Mouse (Mus musculus): ENCODE results near the gene 1700074P13Rik. TPM values are rescaled to one million over a fixed set of nuclear protein-coding genes. Genes with fewer than 3 reads are reported as not detected.
"Not testable (repeated sequence)": the region's sequence is repeated elsewhere in the genome, so short reads cannot be mapped to it uniquely, and the experiment has no call there.

1700074P13Rik gene
- not detected in 2 replicates for polyA plus RNA-seq (2016; fragmentation: Nextera tagmentation; extraction: Ambion mirVana)

- Histone ChIP-seq H3K36me3 (no peaks in the 10 kb centered on the region), H3K9me3 (replicated peaks) (no peaks in the 10 kb centered on the region), H3K4me1 (replicated peaks) (no peaks in the 10 kb centered on the region), H3K4me3 (no peak within 1 kb of the TSS), H3K27ac (ENCODE audit: poor library complexity, severe bottlenecking) (no peak within 1 kb of the TSS), H3K9ac (no peak within 1 kb of the TSS), H3K4me2 (no peak within 1 kb of the TSS), H3K27me3 (replicated peaks) (no peaks in the 10 kb centered on the region)
- ATAC-seq (ENCODE audit: insufficient number of reproducible peaks, low FRiP score), result no peak
- WGBS, result 88% methylated on average over 10 of the region's 10 CpGs
Observed at GRCm38 (mm10) chr6:40940457-40940856, at the start of gene 1700074P13Rik. TSS of gene 1700074P13Rik (minus strand) at chr6:40940557.

- not testable (repeated sequence) for H3K9ac ChIP-seq
Observed at GRCm38 (mm10) chr6:40964454-40964853, 24.1 kb upstream of the 1700074P13Rik start, which contains the start of gene 1810009J06Rik. TSS of gene 1810009J06Rik (plus strand) at chr6:40964754.

GRCm38 (mm10) chr6:40953716-40954115 lies 13.4 kb upstream of the 1700074P13Rik start:
- Histone ChIP-seq H3K4me3 (no peak overlapping the region), H3K4me1 (replicated peaks) (no peaks in the 10 kb centered on the region), H3K36me3 (no peaks in the 10 kb centered on the region), H3K4me2 (no peak overlapping the region), H3K27me3 (replicated peaks) (no peaks in the 10 kb centered on the region), H3K9ac (no peak overlapping the region), H3K27ac (ENCODE audit: poor library complexity, severe bottlenecking) (no peak overlapping the region), H3K9me3 (replicated peaks) (peaks cover 3% of the 10 kb centered on the region)
- WGBS, result 40% methylated on average over 2 of the region's 2 CpGs
- no peak for ATAC-seq (ENCODE audit: insufficient number of reproducible peaks, low FRiP score)

More at GRCm38 (mm10) chr6:40964454-40964853, 24.1 kb upstream of the 1700074P13Rik start, which contains the start of gene 1810009J06Rik:
- H3K4me2 ChIP-seq; H3K27ac ChIP-seq (ENCODE audit: poor library complexity, severe bottlenecking); H3K36me3 ChIP-seq; H3K9me3 ChIP-seq (replicated peaks); H3K4me3 ChIP-seq; H3K4me1 ChIP-seq (replicated peaks); H3K27me3 ChIP-seq (replicated peaks); ATAC-seq (ENCODE audit: insufficient number of reproducible peaks, low FRiP score): not testable (repeated sequence)
- WGBS, result 74% methylated on average over 2 of the region's 2 CpGs

DNA sequence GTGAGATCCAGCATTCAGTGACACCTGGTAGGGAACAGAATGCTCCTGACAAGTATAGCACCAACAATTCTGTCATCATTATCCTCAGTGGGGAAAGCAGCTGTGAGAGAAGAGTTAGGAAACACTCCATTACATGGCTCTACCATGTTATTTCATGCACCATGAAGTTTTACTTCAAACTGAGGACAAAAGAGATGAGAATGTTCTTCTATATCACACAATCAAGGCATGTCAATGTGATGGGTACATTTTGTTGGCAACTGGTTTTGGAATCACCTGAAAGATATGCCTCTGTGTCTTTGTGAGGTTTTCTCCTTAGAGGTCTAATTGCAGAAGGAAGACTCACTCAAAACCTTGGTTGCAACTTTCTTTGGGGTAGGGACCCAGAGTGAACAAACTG lies 11.4 kb upstream of the 1700074P13Rik start, which contains the start of gene Gm4744:
Gene Gm4744, minus strand, starts transcription at position 101 of the 400 bp plus-strand sequence.
- Histone ChIP-seq H3K9me3 (replicated peaks) (peaks cover 3% of the 10 kb centered on the region), H3K36me3 (no peaks in the 10 kb centered on the region), H3K27ac (ENCODE audit: poor library complexity, severe bottlenecking) (no peak within 1 kb of the TSS)

DNA sequence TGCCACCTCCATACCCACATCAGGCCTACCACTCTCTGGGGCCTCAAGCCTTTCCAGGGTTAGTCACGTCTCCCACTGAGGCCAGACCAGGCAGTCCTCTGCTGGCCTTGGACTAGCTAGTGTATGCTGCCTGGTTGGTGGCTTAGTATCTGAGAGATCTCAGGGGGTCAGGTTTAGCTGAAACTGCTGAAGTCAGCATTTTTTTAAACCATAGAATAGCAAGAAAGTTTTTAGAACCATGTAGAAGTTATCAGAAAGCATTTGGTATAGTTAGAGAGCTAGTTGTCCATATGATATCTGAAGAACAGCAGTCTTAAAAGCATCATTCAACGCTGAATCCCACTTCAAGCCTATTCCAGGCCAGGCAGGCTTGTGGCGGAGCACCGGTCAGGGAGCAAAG lies 20.4 kb downstream of the 1700074P13Rik start:
- no peak for ATAC-seq (ENCODE audit: insufficient number of reproducible peaks, low FRiP score)
- H3K4me3 ChIP-seq, result no peak overlapping the region
- WGBS, result 73% methylated on average over 4 of the region's 4 CpGs

More for the DNA sequence above, 11.4 kb upstream of the 1700074P13Rik start, which contains the start of gene Gm4744:
- Histone ChIP-seq H3K4me3 (no peak within 1 kb of the TSS), H3K9ac (no peak within 1 kb of the TSS), H3K4me2 (no peak within 1 kb of the TSS), H3K27me3 (replicated peaks) (no peaks in the 10 kb centered on the region), H3K4me1 (replicated peaks) (no peaks in the 10 kb centered on the region)
- no peak for ATAC-seq (ENCODE audit: insufficient number of reproducible peaks, low FRiP score)

GRCm38 (mm10) chr6:40900287-40900686 lies 40.1 kb downstream of the 1700074P13Rik start, which contains the start of gene Prss58:
TSS of gene Prss58 (minus strand) at chr6:40900387.
- Histone ChIP-seq H3K9me3 (replicated peaks) (no peaks in the 10 kb centered on the region; the same call in 1 of the 2 replicates), H3K27ac (ENCODE audit: poor library complexity, severe bottlenecking) (no peak within 1 kb of the TSS), H3K27me3 (replicated peaks) (no peaks in the 10 kb centered on the region), H3K36me3 (no peaks in the 10 kb centered on the region), H3K9ac (no peak within 1 kb of the TSS), H3K4me2 (no peak within 1 kb of the TSS), H3K4me3 (no peak within 1 kb of the TSS), H3K4me1 (replicated peaks) (no peaks in the 10 kb centered on the region)
- no peak for ATAC-seq (ENCODE audit: insufficient number of reproducible peaks, low FRiP score)

More for the DNA sequence above, 20.4 kb downstream of the 1700074P13Rik start:
- Histone ChIP-seq H3K27ac (ENCODE audit: poor library complexity, severe bottlenecking) (no peak overlapping the region), H3K27me3 (replicated peaks) (no peaks in the 10 kb centered on the region), H3K9me3 (replicated peaks) (no peaks in the 10 kb centered on the region), H3K9ac (no peak overlapping the region), H3K4me2 (no peak overlapping the region), H3K4me1 (replicated peaks) (no peaks in the 10 kb centered on the region), H3K36me3 (no peaks in the 10 kb centered on the region)

DNA sequence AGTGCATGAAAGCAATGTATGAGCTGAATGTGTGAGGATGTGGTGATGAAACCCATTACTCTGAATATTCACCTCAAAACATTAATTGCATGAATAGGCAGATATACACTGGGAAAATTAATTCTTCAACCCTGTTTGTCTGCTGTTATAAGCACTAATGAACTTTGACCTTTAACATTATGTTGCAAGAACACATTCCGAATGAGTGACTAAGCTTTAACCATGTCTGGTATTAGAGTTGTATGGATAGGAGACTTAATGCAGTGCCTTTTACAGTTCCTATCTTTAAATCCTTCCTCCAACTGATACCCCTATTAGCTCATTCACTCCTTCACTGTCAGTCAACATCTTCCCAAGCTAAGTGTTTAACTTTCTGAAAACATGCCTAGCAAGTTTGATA lies 45.6 kb downstream of the 1700074P13Rik start:
- Histone ChIP-seq H3K9ac (no peak overlapping the region), H3K9me3 (replicated peaks) (no peaks in the 10 kb centered on the region), H3K27ac (ENCODE audit: poor library complexity, severe bottlenecking) (no peak overlapping the region), H3K27me3 (replicated peaks) (no peaks in the 10 kb centered on the region), H3K4me3 (no peak overlapping the region), H3K36me3 (no peaks in the 10 kb centered on the region), H3K4me2 (no peak overlapping the region), H3K4me1 (replicated peaks) (no peaks in the 10 kb centered on the region)
- WGBS, result 60% methylated on average over 1 of the region's 1 CpGs
- no peak for ATAC-seq (ENCODE audit: insufficient number of reproducible peaks, low FRiP score)

GRCm38 (mm10) chr6:40893577-40893976 lies 46.8 kb downstream of the 1700074P13Rik start:
- no peaks in the 10 kb centered on the region for H3K4me1 ChIP-seq (replicated peaks)
- WGBS, result 35% methylated on average over 7 of the region's 7 CpGs
- no peak overlapping the region for H3K4me2 ChIP-seq
- no peaks in the 10 kb centered on the region for H3K9me3 ChIP-seq (replicated peaks)
- H3K27ac ChIP-seq (ENCODE audit: poor library complexity, severe bottlenecking), result no peak overlapping the region
- H3K36me3 ChIP-seq, result no peaks in the 10 kb centered on the region
- ATAC-seq (ENCODE audit: insufficient number of reproducible peaks, low FRiP score), result no peak
- no peak overlapping the region for H3K4me3 ChIP-seq
- H3K9ac ChIP-seq, result no peak overlapping the region
- H3K27me3 ChIP-seq (replicated peaks), result no peaks in the 10 kb centered on the region

DNA sequence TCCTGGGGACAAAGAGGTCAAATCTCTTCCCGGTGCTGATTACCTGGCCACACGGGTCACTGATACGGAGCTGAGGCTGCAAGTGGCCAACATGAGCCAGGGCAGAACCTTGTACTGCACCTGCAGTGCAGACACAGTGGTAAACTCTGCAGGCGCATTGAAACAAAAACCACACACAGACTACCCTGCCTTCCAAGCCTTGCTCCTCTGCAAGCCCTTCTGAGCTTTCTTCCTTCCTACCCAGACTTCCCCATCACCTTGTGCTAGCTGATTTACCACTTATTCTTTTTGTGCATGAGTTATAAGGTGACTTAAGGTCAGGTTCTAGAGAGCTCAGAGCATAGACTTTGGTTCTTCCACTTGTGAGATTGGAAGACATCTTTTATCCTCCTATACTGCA lies 48.6 kb downstream of the 1700074P13Rik start:
- Histone ChIP-seq H3K4me1 (replicated peaks) (no peaks in the 10 kb centered on the region), H3K4me2 (no peak overlapping the region), H3K9ac (no peak overlapping the region), H3K36me3 (no peaks in the 10 kb centered on the region), H3K27me3 (replicated peaks) (no peaks in the 10 kb centered on the region), H3K4me3 (no peak overlapping the region), H3K9me3 (replicated peaks) (no peaks in the 10 kb centered on the region), H3K27ac (ENCODE audit: poor library complexity, severe bottlenecking) (no peak overlapping the region)
- no peak for ATAC-seq (ENCODE audit: insufficient number of reproducible peaks, low FRiP score)
- WGBS, result 76% methylated on average over 4 of the region's 4 CpGs

GRCm38 (mm10) chr6:40890973-40891372 lies 49.4 kb downstream of the 1700074P13Rik start:
- Histone ChIP-seq H3K9ac (no peak overlapping the region), H3K9me3 (replicated peaks) (no peaks in the 10 kb centered on the region), H3K4me2 (no peak overlapping the region), H3K27ac (ENCODE audit: poor library complexity, severe bottlenecking) (no peak overlapping the region), H3K27me3 (replicated peaks) (no peaks in the 10 kb centered on the region), H3K4me1 (replicated peaks) (no peaks in the 10 kb centered on the region), H3K36me3 (no peaks in the 10 kb centered on the region), H3K4me3 (no peak overlapping the region)
- ATAC-seq (ENCODE audit: insufficient number of reproducible peaks, low FRiP score), result no peak
- WGBS, result 40% methylated on average over 1 of the region's 1 CpGs

GRCm38 (mm10) chr6:40887394-40887793 lies 53.0 kb downstream of the 1700074P13Rik start, which contains the start of gene Moxd2:
TSS of gene Moxd2 (minus strand) at chr6:40887494.
- Histone ChIP-seq H3K36me3 (no peaks in the 10 kb centered on the region), H3K4me3 (no peak within 1 kb of the TSS), H3K4me1 (replicated peaks) (no peaks in the 10 kb centered on the region), H3K9me3 (replicated peaks) (no peaks in the 10 kb centered on the region), H3K9ac (no peak within 1 kb of the TSS), H3K4me2 (no peak within 1 kb of the TSS), H3K27ac (ENCODE audit: poor library complexity, severe bottlenecking) (no peak within 1 kb of the TSS), H3K27me3 (replicated peaks) (no peaks in the 10 kb centered on the region)
- no peak for ATAC-seq (ENCODE audit: insufficient number of reproducible peaks, low FRiP score)
- 88% methylated on average over 3 of the region's 3 CpGs for WGBS

Measured in heart, embryonic 12.5 days (tissue).